Mouse (Mus musculus): Measurements from ENCODE around the gene Cc2d2b.
A peak's percentile ranks its signal among the peaks of the same experiment; 100 is the strongest.

Gene Cc2d2b

GRCm38 (mm10) chr19:40754311-40754710, 5.8 kb downstream of the Cc2d2b start:
- DNase-seq (ENCODE audit: low read depth in 1 of 2, low spot score in 2 of 2): peak in 1 of 2 experiments; percentile 53

GRCm38 (mm10) chr19:40760071-40760470, 11.5 kb downstream of the Cc2d2b start:
- DNase-seq (ENCODE audit: low read depth in 1 of 2, low spot score in 2 of 2): no peak

- peak in 1 of 2 experiments; percentile 1 for DNase-seq (ENCODE audit: low read depth in 1 of 2, low spot score in 2 of 2)
Measured at GRCm38 (mm10) chr19:40762023-40762759, 13.6 kb downstream of the Cc2d2b start.

GRCm38 (mm10) chr19:40767189-40767588, 18.6 kb downstream of the Cc2d2b start:
- DNase-seq (ENCODE audit: low read depth in 1 of 2, low spot score in 2 of 2): no peak

GRCm38 (mm10) chr19:40769341-40769770, 20.8 kb downstream of the Cc2d2b start:
- no peak for DNase-seq (ENCODE audit: low read depth in 1 of 2, low spot score in 2 of 2)

- DNase-seq (ENCODE audit: low read depth in 1 of 2, low spot score in 2 of 2): no peak
Measured at GRCm38 (mm10) chr19:40788004-40788714, 39.6 kb downstream of the Cc2d2b start.

- no peak for DNase-seq (ENCODE audit: low read depth in 1 of 2, low spot score in 2 of 2)
Measured at GRCm38 (mm10) chr19:40788715-40789084, 40.1 kb downstream of the Cc2d2b start.

- no peak for DNase-seq (ENCODE audit: low read depth in 1 of 2, low spot score in 2 of 2)
Measured at GRCm38 (mm10) chr19:40805176-40805737, 56.7 kb downstream of the Cc2d2b start.

GRCm38 (mm10) chr19:40809858-40810257, 61.3 kb downstream of the Cc2d2b start:
- no peak for DNase-seq (ENCODE audit: low read depth in 1 of 2, low spot score in 2 of 2)

- no peak for DNase-seq (ENCODE audit: low read depth in 1 of 2, low spot score in 2 of 2)
Measured at GRCm38 (mm10) chr19:40811840-40812239, 63.3 kb downstream of the Cc2d2b start.

- DNase-seq (ENCODE audit: low read depth in 1 of 2, low spot score in 2 of 2): no peak
Measured at GRCm38 (mm10) chr19:40812778-40813177, 64.2 kb downstream of the Cc2d2b start.

- no peak for DNase-seq (ENCODE audit: low read depth in 1 of 2, low spot score in 2 of 2)
Measured at GRCm38 (mm10) chr19:40813385-40813784, 64.8 kb downstream of the Cc2d2b start.

- DNase-seq (ENCODE audit: low read depth in 1 of 2, low spot score in 2 of 2): no peak
Measured at GRCm38 (mm10) chr19:40815645-40816183, 67.2 kb downstream of the Cc2d2b start.

GRCm38 (mm10) chr19:40817901-40818532, 69.5 kb downstream of the Cc2d2b start:
- DNase-seq (ENCODE audit: low read depth in 1 of 2, low spot score in 2 of 2): no peak

- peak in 1 of 2 experiments; percentile 7 for DNase-seq (ENCODE audit: low read depth in 1 of 2, low spot score in 2 of 2)
Measured at GRCm38 (mm10) chr19:40818764-40819163, 70.2 kb downstream of the Cc2d2b start.

- DNase-seq (ENCODE audit: low read depth in 1 of 2, low spot score in 2 of 2): no peak
Measured at GRCm38 (mm10) chr19:40821306-40821825, 72.8 kb downstream of the Cc2d2b start.

GRCm38 (mm10) chr19:40825636-40826035, 77.1 kb downstream of the Cc2d2b start:
- DNase-seq (ENCODE audit: low read depth in 1 of 2, low spot score in 2 of 2): no peak

GRCm38 (mm10) chr19:40826735-40827134, 78.2 kb downstream of the Cc2d2b start:
- DNase-seq (ENCODE audit: low read depth in 1 of 2, low spot score in 2 of 2): no peak

GRCm38 (mm10) chr19:40830198-40830597, 81.6 kb downstream of the Cc2d2b start:
- no peak for DNase-seq (ENCODE audit: low read depth in 1 of 2, low spot score in 2 of 2)

GRCm38 (mm10) chr19:40830703-40831415, 82.3 kb downstream of the Cc2d2b start, which contains the start of gene Ccnj:
Ccnj (plus strand) TSS chr19:40831279.
- DNase-seq (ENCODE audit: low read depth in 1 of 2, low spot score in 2 of 2): peak; percentile 54 to 74

Data from monocyte, adult 2 months (primary cell).